Mouse (Mus musculus): Measurements from ENCODE around the gene Gch1.

The Gch1 gene

GRCm38 (mm10) chr14:47208564-47209493, 19.6 kb upstream of the Gch1 start:
- no peak for DNase-seq (ENCODE audit: extremely low spot score, low read depth, low spot score)

GRCm38 (mm10) chr14:47206601-47207000, 17.4 kb upstream of the Gch1 start:
- no peak for DNase-seq (ENCODE audit: extremely low spot score, low read depth, low spot score)

GRCm38 (mm10) chr14:47205270-47205972, 16.2 kb upstream of the Gch1 start:
- DNase-seq (ENCODE audit: extremely low spot score, low read depth, low spot score): no peak

- DNase-seq (ENCODE audit: extremely low spot score, low read depth, low spot score): no peak
Observed at GRCm38 (mm10) chr14:47197340-47197739, 8.1 kb upstream of the Gch1 start.

- no peak for DNase-seq (ENCODE audit: extremely low spot score, low read depth, low spot score)
Observed at GRCm38 (mm10) chr14:47196711-47197110, 7.5 kb upstream of the Gch1 start.

- no peak for DNase-seq (ENCODE audit: extremely low spot score, low read depth, low spot score)
Observed at GRCm38 (mm10) chr14:47194096-47194495, 4.9 kb upstream of the Gch1 start.

GRCm38 (mm10) chr14:47193506-47193905, 4.3 kb upstream of the Gch1 start:
- no peak for DNase-seq (ENCODE audit: extremely low spot score, low read depth, low spot score)

GRCm38 (mm10) chr14:47191861-47192260, 2.6 kb upstream of the Gch1 start:
- DNase-seq (ENCODE audit: extremely low spot score, low read depth, low spot score): no peak

GRCm38 (mm10) chr14:47190626-47191025, 1.4 kb upstream of the Gch1 start:
- no peak for DNase-seq (ENCODE audit: extremely low spot score, low read depth, low spot score)

GRCm38 (mm10) chr14:47189635-47189955, 382 bp upstream of the Gch1 start:
- DNase-seq (ENCODE audit: extremely low spot score, low read depth, low spot score): no peak

- DNase-seq (ENCODE audit: extremely low spot score, low read depth, low spot score): no peak
Observed at GRCm38 (mm10) chr14:47188475-47188847, 752 bp downstream of the Gch1 start.

GRCm38 (mm10) chr14:47187666-47188360, 1.4 kb downstream of the Gch1 start:
- no peak for DNase-seq (ENCODE audit: extremely low spot score, low read depth, low spot score)

GRCm38 (mm10) chr14:47187261-47187660, 2.0 kb downstream of the Gch1 start:
- DNase-seq (ENCODE audit: extremely low spot score, low read depth, low spot score): no peak

GRCm38 (mm10) chr14:47186561-47186960, 2.7 kb downstream of the Gch1 start:
- no peak for DNase-seq (ENCODE audit: extremely low spot score, low read depth, low spot score)

GRCm38 (mm10) chr14:47181497-47182290, 7.5 kb downstream of the Gch1 start:
- DNase-seq (ENCODE audit: extremely low spot score, low read depth, low spot score): no peak

GRCm38 (mm10) chr14:47178851-47179250, 10.4 kb downstream of the Gch1 start:
- DNase-seq (ENCODE audit: extremely low spot score, low read depth, low spot score): no peak

- DNase-seq (ENCODE audit: extremely low spot score, low read depth, low spot score): no peak
Observed at GRCm38 (mm10) chr14:47177846-47178414, 11.3 kb downstream of the Gch1 start.

- DNase-seq (ENCODE audit: extremely low spot score, low read depth, low spot score): no peak
Observed at GRCm38 (mm10) chr14:47176226-47176625, 13.0 kb downstream of the Gch1 start.

GRCm38 (mm10) chr14:47175136-47175535, 14.1 kb downstream of the Gch1 start:
- DNase-seq (ENCODE audit: extremely low spot score, low read depth, low spot score): no peak

GRCm38 (mm10) chr14:47172073-47172472, 17.1 kb downstream of the Gch1 start:
- no peak for DNase-seq (ENCODE audit: extremely low spot score, low read depth, low spot score)

Data from hindlimb bud, embryonic 11.5 days (tissue).